27 mouse cellular contexts compared by ENCODE assay signal in genomic region chr6:116756364-116756763, GRCm38 (mm10). TPM values are rescaled to one million over a fixed set of nuclear protein-coding genes. Genes with fewer than 3 reads are reported as not detected.
DNase-seq lines count a peak whose midpoint lies in the region; ATAC-seq lines count a peak whose summit lies in the region.
"Had no signal": no experiment of that assay in that cellular context is flagged by ENCODE, and none has a peak within 500 bp of the region (broad histone marks: within the 10 kb centered on the region; RNA-seq: fewer than 3 reads in every experiment).

No protein-coding gene starts in this region.

- H3K4me2 ChIP-seq in heart, embryonic 12.5 days, result no peak overlapping the region
- H3K4me2 ChIP-seq: embryonic facial prominence, embryonic 12.5 days; embryonic facial prominence, embryonic 15.5 days; heart, embryonic 11.5 days; heart, embryonic 15.5 days; hindbrain, embryonic 13.5 days; intestine, embryonic 15.5 days had no signal

- ATAC-seq in heart, embryonic 12.5 days (ENCODE audit: insufficient number of reproducible peaks, low FRiP score), result no peak
- ATAC-seq in granulocyte monocyte progenitor cell, adult 5-6 weeks (replicated peaks; ENCODE audit: poor library complexity, severe bottlenecking), result peak; percentile 93
- peak; percentile 83 for ATAC-seq in monocyte, adult 5-6 weeks (replicated peaks; ENCODE audit: insufficient number of reproducible peaks, low FRiP score, low TSS enrichment, poor library complexity, severe bottlenecking)
- ATAC-seq: forebrain, embryonic 14.5 days; forebrain, postnatal 0 days; hindbrain, embryonic 16.5 days; intestine, embryonic 15.5 days had no signal

- no peaks in the 10 kb centered on the region for H3K4me1 ChIP-seq in heart, embryonic 12.5 days (replicated peaks)
- H3K4me1 ChIP-seq: embryonic facial prominence, embryonic 12.5 days; hindbrain, embryonic 10.5 days; hindbrain, embryonic 13.5 days; intestine, embryonic 15.5 days had no signal

- 77% methylated on average over 3 of the region's 3 CpGs for whole genome bisulfite sequencing in heart, embryonic 12.5 days

- no peak overlapping the region for H3K9ac ChIP-seq in heart, embryonic 12.5 days
- H3K9ac ChIP-seq: embryonic facial prominence, embryonic 12.5 days; embryonic facial prominence, embryonic 15.5 days; forebrain, postnatal 0 days; heart, embryonic 15.5 days; hindbrain, embryonic 13.5 days; intestine, embryonic 15.5 days had no signal

- H3K27ac ChIP-seq in heart, embryonic 12.5 days (ENCODE audit: poor library complexity, severe bottlenecking), result no peak overlapping the region
- H3K27ac ChIP-seq: embryonic facial prominence, embryonic 12.5 days; embryonic facial prominence, embryonic 15.5 days; heart, embryonic 15.5 days; hindbrain, embryonic 10.5 days; hindbrain, embryonic 13.5 days; intestine, embryonic 15.5 days had no signal

- DNase-seq in heart, adult 11 months, result peak; percentile 79
- peak; percentile 40 for DNase-seq in R1 (ENCODE audit: low read depth, low spot score)
- DNase-seq in cerebellum, postnatal 14 days, result no peak
- no peak for DNase-seq in ovary, postnatal 14 days (ENCODE audit: low spot score)
- no peak for DNase-seq in cerebellum, adult 9-11 months
- DNase-seq: adrenal gland, postnatal 14 days; B cell, adult 2 months; cerebellum, adult 11 months; cerebellum, adult 2 months; cerebellum, postnatal 10 days; forebrain, postnatal 0 days; gastrocnemius, postnatal 25 days; heart, postnatal 10 days; heart, postnatal 36 days had no signal

- no peak overlapping the region for H3K4me3 ChIP-seq in heart, embryonic 12.5 days
- H3K4me3 ChIP-seq: embryonic facial prominence, embryonic 12.5 days; embryonic facial prominence, embryonic 15.5 days; heart, embryonic 15.5 days; hindbrain, embryonic 10.5 days; hindbrain, embryonic 13.5 days; intestine, embryonic 15.5 days had no signal

- no peaks in the 10 kb centered on the region for H3K36me3 ChIP-seq in heart, embryonic 12.5 days
- H3K36me3 ChIP-seq: embryonic facial prominence, embryonic 12.5 days; embryonic facial prominence, embryonic 15.5 days; heart, embryonic 15.5 days; hindbrain, embryonic 10.5 days; hindbrain, embryonic 13.5 days; intestine, embryonic 15.5 days had no signal

- no peaks in the 10 kb centered on the region for H3K27me3 ChIP-seq in heart, embryonic 12.5 days (replicated peaks)
- H3K27me3 ChIP-seq: CH12.LX; embryonic facial prominence, embryonic 12.5 days; embryonic facial prominence, embryonic 15.5 days; heart, embryonic 15.5 days; hindbrain, embryonic 13.5 days; intestine, embryonic 15.5 days had no signal

- H3K9me3 ChIP-seq in heart, embryonic 12.5 days (replicated peaks), result 0 out of 2 replicates have a peak, but pooled peaks cover 3% of the 10 kb centered on the region
- H3K9me3 ChIP-seq: embryonic facial prominence, embryonic 12.5 days; embryonic facial prominence, embryonic 15.5 days; heart, embryonic 15.5 days; intestine, embryonic 15.5 days had no signal

RNA-seq across cellular contexts. Expression of gene Tmem72, which starts 39.7 kb away (rescaled TPM):
- 0.06 and 0.08 TPM in 2 replicates for polyA plus RNA-seq in heart, embryonic 12.5 days (2016; fragmentation: Nextera tagmentation; extraction: Ambion mirVana)
- total RNA-seq in granulocyte monocyte progenitor cell, adult 5-6 weeks (2014; fragmentation: Nextera tagmentation), result 0.11 and 0.24 TPM in 2 replicates
- under 0.01 and 0.04 TPM in 2 replicates for total RNA-seq in granulocyte monocyte progenitor cell, adult 5-6 weeks (2017)
- 0.29 to 0.68 TPM (median 0.32 TPM) in 3 replicates for total RNA-seq in monocyte, adult 5-6 weeks (2017)

Comparison
In these comparisons a context has a peak if more than half of its experiments do, and no peak if none do; other contexts are left out.
1. DNase-seq: peak in heart, adult 11 months (single experiment) and R1 (single experiment); none in cerebellum, postnatal 14 days (0 of 2), ovary, postnatal 14 days (single experiment) and cerebellum, adult 9-11 months (single experiment).